Mouse (Mus musculus): ENCODE results near the gene Ppp1r15a. TPM values are rescaled to one million over a fixed set of nuclear protein-coding genes. Genes with fewer than 3 reads are reported as not detected.

Gene Ppp1r15a
- polyA plus RNA-seq, 1 experiment from 2014 or later: 12.9 TPM

DNA sequence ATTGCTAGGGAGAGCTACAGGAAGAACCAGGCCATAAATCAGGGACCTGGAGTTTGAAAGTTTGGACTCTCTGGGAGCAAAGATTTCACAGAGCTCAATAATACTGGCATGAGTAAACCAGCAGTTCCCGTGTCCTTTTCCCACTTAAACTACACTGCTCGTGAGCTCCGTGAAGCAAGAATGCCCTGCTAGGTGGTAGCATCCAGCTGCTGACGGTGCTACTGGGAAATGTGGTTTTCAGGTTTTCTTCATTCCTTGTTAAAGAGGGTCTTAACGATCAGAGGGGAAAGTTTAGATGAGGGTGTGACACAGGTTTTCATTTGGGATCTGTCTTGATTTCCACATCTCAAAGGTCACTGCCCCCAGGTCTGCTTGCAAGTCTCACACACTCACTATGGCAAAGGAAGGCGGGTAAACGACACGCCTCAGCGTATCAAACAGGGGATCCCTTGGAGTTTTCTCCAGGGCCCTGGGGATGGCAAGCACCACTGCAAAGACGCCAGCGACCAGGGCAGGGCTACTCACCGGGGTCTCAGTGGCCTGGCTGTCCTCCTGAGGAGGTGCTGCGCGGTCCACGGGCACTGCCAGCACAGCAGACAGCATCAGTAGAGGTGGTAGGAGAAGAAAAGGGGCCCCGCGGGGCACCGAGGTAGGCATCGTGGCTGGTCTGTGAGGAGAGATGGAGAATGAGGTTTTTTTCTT is 16.7 kb downstream of the Ppp1r15a start:
- DNase-seq (ENCODE audit: low spot score): no peak
- WGBS: 43% methylated on average over 19 of the region's 19 CpGs
- peak overlapping the region; percentile 51 for H3K4me3 ChIP-seq (replicated peaks; ENCODE audit: low read length)
- ATAC-seq (ENCODE audit: low FRiP score): peak; percentile 9; the same call in 1 of the 2 replicates
- H3K4me1 ChIP-seq (replicated peaks; ENCODE audit: control insufficient read depth, insufficient read depth, low read length): peaks cover 13% of the 10 kb centered on the region
- H3K9ac ChIP-seq: peak overlapping the region; percentile 65
- H3K4me2 ChIP-seq (replicated peaks): peak overlapping the region; percentile 94
- H3K9me3 ChIP-seq (ENCODE audit: control insufficient read depth, low read length): no peaks in the 10 kb centered on the region
- H3K27me3 ChIP-seq (ENCODE audit: control insufficient read depth, insufficient read depth, low read length): no peaks in the 10 kb centered on the region
- H3K36me3 ChIP-seq (replicated peaks; ENCODE audit: control insufficient read depth, insufficient read depth): peaks cover 27% of the 10 kb centered on the region
- peak overlapping the region; percentile 39; the same call in 1 of the 2 replicates for H3K27ac ChIP-seq

DNA sequence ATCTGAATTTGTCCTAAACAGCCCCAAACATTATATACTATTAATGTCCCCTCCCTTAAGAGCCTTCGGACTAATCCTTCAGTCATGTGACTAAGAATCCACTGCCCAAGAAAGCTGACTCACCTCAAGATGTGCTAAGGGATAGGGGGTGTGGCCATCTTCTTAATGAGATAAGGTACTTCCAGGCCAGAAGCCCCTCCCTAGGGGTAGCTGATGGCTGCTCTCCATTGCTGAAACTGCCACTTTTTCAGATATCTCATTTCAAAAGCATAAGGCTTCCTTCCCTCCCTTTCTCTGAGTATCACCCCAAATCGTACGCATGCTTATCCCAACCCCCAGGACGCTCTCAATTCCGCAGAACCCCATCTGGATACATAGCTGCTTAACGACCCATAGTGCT is 17.5 kb downstream of the Ppp1r15a start:
- no peak overlapping the region for H3K9ac ChIP-seq
- DNase-seq (ENCODE audit: low spot score) (no peak), ATAC-seq (ENCODE audit: low FRiP score) (no peak)
- H3K27ac ChIP-seq: no peak overlapping the region
- peaks cover 13% of the 10 kb centered on the region for H3K4me1 ChIP-seq (replicated peaks; ENCODE audit: control insufficient read depth, insufficient read depth, low read length)
- H3K4me3 ChIP-seq (replicated peaks; ENCODE audit: low read length): no peak overlapping the region
- no peaks in the 10 kb centered on the region for H3K9me3 ChIP-seq (ENCODE audit: control insufficient read depth, low read length)
- H3K27me3 ChIP-seq (ENCODE audit: control insufficient read depth, insufficient read depth, low read length): no peaks in the 10 kb centered on the region
- H3K4me2 ChIP-seq (replicated peaks): peak overlapping the region; percentile 94; the same call in 1 of the 2 replicates
- peaks cover 27% of the 10 kb centered on the region for H3K36me3 ChIP-seq (replicated peaks; ENCODE audit: control insufficient read depth, insufficient read depth)
- 82% methylated on average over 6 of the region's 6 CpGs for WGBS

DNA sequence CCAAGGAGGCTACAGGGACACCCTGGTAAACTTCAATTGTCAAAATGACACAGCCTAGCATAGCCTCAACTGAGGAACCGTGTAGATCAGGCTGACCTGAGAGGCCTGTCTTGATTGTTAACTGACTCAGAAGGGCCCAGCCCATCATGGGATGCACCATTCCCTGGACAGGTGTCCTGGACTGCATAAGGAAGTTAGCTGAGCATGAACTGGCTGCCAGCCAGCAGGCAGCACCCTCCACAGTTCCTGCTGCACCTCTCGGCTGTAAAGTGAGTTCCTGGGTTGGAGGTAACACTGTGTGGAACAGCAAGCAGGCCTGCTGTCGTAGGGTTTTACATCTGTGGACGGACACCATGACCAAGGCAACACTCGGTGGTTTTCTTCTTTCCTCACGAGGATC is 18.5 kb downstream of the Ppp1r15a start:
- H3K4me3 ChIP-seq (replicated peaks; ENCODE audit: low read length): no peak overlapping the region
- H3K4me2 ChIP-seq (replicated peaks): no peak overlapping the region
- ATAC-seq (ENCODE audit: low FRiP score) (no peak), DNase-seq (ENCODE audit: low spot score) (no peak)
- H3K36me3 ChIP-seq (replicated peaks; ENCODE audit: control insufficient read depth, insufficient read depth): peaks cover 34% of the 10 kb centered on the region
- H3K9ac ChIP-seq: no peak overlapping the region
- 93% methylated on average over 6 of the region's 6 CpGs for WGBS
- no peak overlapping the region for H3K27ac ChIP-seq
- no peaks in the 10 kb centered on the region for H3K27me3 ChIP-seq (ENCODE audit: control insufficient read depth, insufficient read depth, low read length)
- peaks cover 13% of the 10 kb centered on the region for H3K4me1 ChIP-seq (replicated peaks; ENCODE audit: control insufficient read depth, insufficient read depth, low read length)
- no peaks in the 10 kb centered on the region for H3K9me3 ChIP-seq (ENCODE audit: control insufficient read depth, low read length)

GRCm38 (mm10) chr7:45498427-45498826 is 27.6 kb downstream of the Ppp1r15a start:
- Histone ChIP-seq H3K27me3 (ENCODE audit: control insufficient read depth, insufficient read depth, low read length) (no peaks in the 10 kb centered on the region), H3K9me3 (ENCODE audit: control insufficient read depth, low read length) (no peaks in the 10 kb centered on the region), H3K36me3 (replicated peaks; ENCODE audit: control insufficient read depth, insufficient read depth) (peaks cover 90% of the 10 kb centered on the region), H3K4me2 (replicated peaks) (no peak overlapping the region), H3K9ac (no peak overlapping the region), H3K4me3 (replicated peaks; ENCODE audit: low read length) (no peak overlapping the region), H3K27ac (no peak overlapping the region), H3K4me1 (replicated peaks; ENCODE audit: control insufficient read depth, insufficient read depth, low read length) (no peaks in the 10 kb centered on the region)
- ATAC-seq (ENCODE audit: low FRiP score) (no peak), DNase-seq (ENCODE audit: low spot score) (no peak)
- WGBS: 96% methylated on average over 6 of the region's 6 CpGs

GRCm38 (mm10) chr7:45494548-45494947 is 31.5 kb downstream of the Ppp1r15a start:
- no peaks in the 10 kb centered on the region for H3K27me3 ChIP-seq (ENCODE audit: control insufficient read depth, insufficient read depth, low read length)
- H3K36me3 ChIP-seq (replicated peaks; ENCODE audit: control insufficient read depth, insufficient read depth): peaks cover 77% of the 10 kb centered on the region
- no peak for DNase-seq (ENCODE audit: low spot score)
- peaks cover 4% of the 10 kb centered on the region; the same call in 1 of the 2 replicates for H3K4me1 ChIP-seq (replicated peaks; ENCODE audit: control insufficient read depth, insufficient read depth, low read length)
- 82% methylated on average over 9 of the region's 9 CpGs for WGBS
- H3K9ac ChIP-seq: no peak overlapping the region
- H3K4me3 ChIP-seq (replicated peaks; ENCODE audit: low read length): no peak overlapping the region
- no peaks in the 10 kb centered on the region for H3K9me3 ChIP-seq (ENCODE audit: control insufficient read depth, low read length)
- no peak overlapping the region for H3K27ac ChIP-seq
- no peak overlapping the region for H3K4me2 ChIP-seq (replicated peaks)
- no peak for ATAC-seq (ENCODE audit: low FRiP score)

DNA sequence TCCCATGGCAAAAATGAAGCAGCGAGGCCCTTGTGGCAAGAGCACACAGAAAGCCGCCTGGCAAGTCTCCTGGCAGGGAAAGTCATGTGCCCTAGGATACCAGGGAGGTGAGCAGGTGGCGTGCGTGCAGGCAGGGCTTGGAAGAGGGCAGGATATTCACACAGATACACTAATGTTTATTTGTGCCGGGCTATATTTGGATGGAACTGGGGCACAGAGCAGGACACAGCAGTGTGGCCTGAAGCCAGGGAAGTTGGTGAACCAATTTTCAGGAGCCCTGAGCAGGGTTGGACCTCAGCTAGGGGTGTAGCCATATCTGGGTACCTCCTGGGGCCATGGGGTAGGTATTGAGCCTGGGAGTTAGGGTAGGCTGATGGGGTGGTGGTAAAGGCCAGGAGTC is 33.1 kb downstream of the Ppp1r15a start:
- peaks cover 61% of the 10 kb centered on the region for H3K36me3 ChIP-seq (replicated peaks; ENCODE audit: control insufficient read depth, insufficient read depth)
- no peaks in the 10 kb centered on the region for H3K9me3 ChIP-seq (ENCODE audit: control insufficient read depth, low read length)
- no peak for ATAC-seq (ENCODE audit: low FRiP score)
- DNase-seq (ENCODE audit: low spot score): no peak
- H3K4me1 ChIP-seq (replicated peaks; ENCODE audit: control insufficient read depth, insufficient read depth, low read length): peaks cover 11% of the 10 kb centered on the region; the same call in 1 of the 2 replicates
- H3K4me2 ChIP-seq (replicated peaks): no peak overlapping the region
- H3K27ac ChIP-seq: no peak overlapping the region
- H3K4me3 ChIP-seq (replicated peaks; ENCODE audit: low read length): no peak overlapping the region
- WGBS: 98% methylated on average over 5 of the region's 5 CpGs
- H3K27me3 ChIP-seq (ENCODE audit: control insufficient read depth, insufficient read depth, low read length): no peaks in the 10 kb centered on the region
- no peak overlapping the region for H3K9ac ChIP-seq

DNA sequence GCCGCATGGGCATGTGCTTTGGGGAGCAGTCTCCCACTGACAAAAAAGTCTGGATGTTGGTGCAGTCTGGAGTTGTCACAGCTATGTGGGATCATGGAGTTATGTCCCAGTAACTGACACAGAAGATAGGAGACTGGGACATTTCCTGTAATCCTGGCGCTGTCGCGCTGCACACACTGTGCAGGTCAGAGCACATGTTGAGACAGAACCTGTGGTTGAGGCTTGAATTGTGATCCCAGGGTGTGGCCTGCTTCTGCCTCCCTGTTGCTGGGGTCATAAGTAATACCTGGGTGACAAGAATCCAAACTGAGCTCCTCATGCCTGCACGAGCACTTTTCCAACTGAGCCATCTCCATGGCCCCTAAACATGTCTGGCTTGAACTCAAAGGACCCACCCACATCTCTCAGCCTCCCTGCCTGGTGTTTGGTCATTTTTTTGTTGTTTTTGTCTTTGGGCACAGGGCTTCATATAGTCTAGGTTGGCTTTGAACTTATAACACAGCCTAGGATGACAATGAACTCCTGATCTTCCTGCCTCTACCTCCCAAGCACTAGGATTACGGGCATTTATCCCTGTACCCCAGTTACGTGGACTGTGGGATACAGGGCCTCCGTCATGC is 33.7 kb downstream of the Ppp1r15a start:
- Histone ChIP-seq H3K27ac (no peak overlapping the region), H3K4me2 (replicated peaks) (no peak overlapping the region), H3K36me3 (replicated peaks; ENCODE audit: control insufficient read depth, insufficient read depth) (peaks cover 54% of the 10 kb centered on the region), H3K9me3 (ENCODE audit: control insufficient read depth, low read length) (no peaks in the 10 kb centered on the region), H3K4me3 (replicated peaks; ENCODE audit: low read length) (no peak overlapping the region), H3K27me3 (ENCODE audit: control insufficient read depth, insufficient read depth, low read length) (no peaks in the 10 kb centered on the region), H3K4me1 (replicated peaks; ENCODE audit: control insufficient read depth, insufficient read depth, low read length) (peaks cover 11% of the 10 kb centered on the region; the same call in 1 of the 2 replicates), H3K9ac (no peak overlapping the region)
- DNase-seq (ENCODE audit: low spot score): no peak
- 93% methylated on average over 8 of the region's 8 CpGs for WGBS
- no peak for ATAC-seq (ENCODE audit: low FRiP score)

GRCm38 (mm10) chr7:45491264-45491663 is 34.8 kb downstream of the Ppp1r15a start:
- H3K27ac ChIP-seq: no peak overlapping the region
- H3K9ac ChIP-seq: no peak overlapping the region
- no peak overlapping the region for H3K4me2 ChIP-seq (replicated peaks)
- peaks cover 44% of the 10 kb centered on the region for H3K36me3 ChIP-seq (replicated peaks; ENCODE audit: control insufficient read depth, insufficient read depth)
- DNase-seq (ENCODE audit: low spot score) (no peak), ATAC-seq (ENCODE audit: low FRiP score) (no peak)
- WGBS: 21% methylated on average over 3 of the region's 3 CpGs
- H3K4me1 ChIP-seq (replicated peaks; ENCODE audit: control insufficient read depth, insufficient read depth, low read length): peaks cover 11% of the 10 kb centered on the region; the same call in 1 of the 2 replicates
- H3K9me3 ChIP-seq (ENCODE audit: control insufficient read depth, low read length): no peaks in the 10 kb centered on the region
- H3K4me3 ChIP-seq (replicated peaks; ENCODE audit: low read length): no peak overlapping the region
- no peaks in the 10 kb centered on the region for H3K27me3 ChIP-seq (ENCODE audit: control insufficient read depth, insufficient read depth, low read length)

DNA sequence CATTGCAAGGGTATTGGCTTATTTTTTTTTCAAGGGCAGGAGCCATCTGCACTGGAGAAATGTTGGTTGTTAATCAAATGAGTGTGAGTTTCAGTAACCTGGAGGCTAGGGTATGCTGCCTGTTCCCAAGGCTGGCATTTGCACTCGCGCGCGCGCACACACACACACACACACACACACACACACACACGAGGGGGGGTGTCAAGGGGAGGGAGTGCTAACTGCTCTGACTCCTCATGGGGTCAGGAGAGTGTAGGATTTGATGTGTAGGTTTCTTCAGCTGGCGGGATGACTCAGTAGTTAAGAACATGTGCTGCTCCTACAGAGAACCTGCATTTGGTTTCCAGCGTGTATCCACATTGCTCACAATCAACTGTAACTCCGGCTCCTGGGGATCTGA is 35.2 kb downstream of the Ppp1r15a start:
- H3K4me3 ChIP-seq (replicated peaks; ENCODE audit: low read length): no peak overlapping the region
- no peak overlapping the region for H3K4me2 ChIP-seq (replicated peaks)
- DNase-seq (ENCODE audit: low spot score) (no peak), ATAC-seq (ENCODE audit: low FRiP score) (no peak)
- no peaks in the 10 kb centered on the region for H3K27me3 ChIP-seq (ENCODE audit: control insufficient read depth, insufficient read depth, low read length)
- H3K4me1 ChIP-seq (replicated peaks; ENCODE audit: control insufficient read depth, insufficient read depth, low read length): peaks cover 11% of the 10 kb centered on the region; the same call in 1 of the 2 replicates
- peaks cover 40% of the 10 kb centered on the region for H3K36me3 ChIP-seq (replicated peaks; ENCODE audit: control insufficient read depth, insufficient read depth)
- H3K9me3 ChIP-seq (ENCODE audit: control insufficient read depth, low read length): no peaks in the 10 kb centered on the region
- H3K9ac ChIP-seq: no peak overlapping the region
- WGBS: 50% methylated on average over 9 of the region's 9 CpGs
- 0 out of 2 replicates have a peak overlapping the region, but pooled peaks have one; percentile 3 for H3K27ac ChIP-seq

Data from hindbrain, embryonic 14.5 days (tissue).